22 mouse cellular contexts compared by ENCODE assay signal in the genomic region with DNA sequence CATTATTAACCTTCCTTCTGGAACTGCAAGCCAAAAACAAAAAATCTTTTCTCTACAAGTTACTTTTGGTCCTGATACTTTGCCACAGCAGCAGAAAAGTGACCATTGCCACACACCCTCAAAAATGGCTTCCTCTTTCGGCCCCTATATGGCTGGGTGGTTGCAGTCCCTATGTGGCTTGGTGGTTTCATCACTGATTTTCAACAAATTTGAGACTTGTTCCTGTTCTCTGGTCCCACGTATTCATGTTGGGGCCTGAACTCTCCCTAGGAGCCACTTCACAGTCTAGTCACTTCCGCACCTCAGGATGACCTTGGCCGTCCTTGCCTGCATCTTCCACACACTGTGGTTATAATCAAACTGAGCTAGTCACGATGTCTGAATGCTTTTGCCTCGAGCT. TPM values are rescaled to one million over a fixed set of nuclear protein-coding genes. Genes with fewer than 3 reads are reported as not detected.
DNase-seq lines count a peak whose midpoint lies in the region; ATAC-seq and TF ChIP-seq lines count a peak whose summit lies in the region.
"Had no signal": no experiment of that assay in that cellular context is flagged by ENCODE, and none has a peak within 500 bp of the region (broad histone marks: within the 10 kb centered on the region; RNA-seq: fewer than 3 reads in every experiment).

No protein-coding gene starts in this region.

- 82% methylated on average over 6 of the region's 6 CpGs for WGBS in liver, adult 2 months
- 74% methylated on average over 6 of the region's 6 CpGs for WGBS in liver, embryonic 11.5 days
- WGBS in liver, embryonic 16.5 days (ENCODE audit: insufficient replicate concordance): 52% methylated on average over 6 of the region's 6 CpGs

- H3K27ac ChIP-seq in liver, adult 2 months (replicated peaks; ENCODE audit: insufficient read depth, low read depth, low read length): no peak overlapping the region
- no peak overlapping the region for H3K27ac ChIP-seq in liver, embryonic 11.5 days (ENCODE audit: low read depth, low read length)
- peak overlapping the region; percentile 43; the same call in 1 of the 2 replicates for H3K27ac ChIP-seq in liver, embryonic 16.5 days (ENCODE audit: low read length)
- H3K27ac ChIP-seq: heart, embryonic 10.5 days; hindbrain, embryonic 14.5 days; intestine, embryonic 15.5 days; kidney, postnatal 0 days; limb, embryonic 13.5 days; midbrain, embryonic 15.5 days had no signal

- H3K4me3 ChIP-seq in liver, adult 2 months (ENCODE audit: insufficient read depth, low read depth, low read length): no peak overlapping the region
- H3K4me3 ChIP-seq in liver, embryonic 11.5 days (ENCODE audit: low read depth, low read length): no peak overlapping the region
- no peak overlapping the region for H3K4me3 ChIP-seq in liver, embryonic 16.5 days (ENCODE audit: low read depth, low read length)
- H3K4me3 ChIP-seq: heart, embryonic 10.5 days; intestine, embryonic 15.5 days; limb, embryonic 13.5 days; midbrain, embryonic 15.5 days had no signal

- no peak overlapping the region for H3K4me2 ChIP-seq in liver, embryonic 11.5 days
- no peak overlapping the region for H3K4me2 ChIP-seq in liver, embryonic 16.5 days (ENCODE audit: low read depth, low read length)
- H3K4me2 ChIP-seq: hindbrain, embryonic 14.5 days; intestine, embryonic 15.5 days; limb, embryonic 13.5 days; midbrain, embryonic 15.5 days had no signal

- H3K9me3 ChIP-seq in liver, embryonic 11.5 days (ENCODE audit: control insufficient read depth, low read length): no peaks in the 10 kb centered on the region
- no peaks in the 10 kb centered on the region for H3K9me3 ChIP-seq in liver, embryonic 16.5 days (replicated peaks; ENCODE audit: control insufficient read depth, low read length)
- H3K9me3 ChIP-seq: heart, embryonic 10.5 days; intestine, embryonic 15.5 days; limb, embryonic 13.5 days; midbrain, embryonic 15.5 days had no signal

- no peaks in the 10 kb centered on the region for H3K36me3 ChIP-seq in liver, adult 2 months (ENCODE audit: control insufficient read depth, insufficient read depth, low read length)
- H3K36me3 ChIP-seq in liver, embryonic 11.5 days (ENCODE audit: control insufficient read depth, insufficient read depth, low read length): no peaks in the 10 kb centered on the region
- H3K36me3 ChIP-seq in liver, embryonic 16.5 days (ENCODE audit: control insufficient read depth, insufficient read depth): no peaks in the 10 kb centered on the region
- H3K36me3 ChIP-seq: heart, embryonic 10.5 days; intestine, embryonic 15.5 days; limb, embryonic 13.5 days; midbrain, embryonic 15.5 days had no signal

- no peaks in the 10 kb centered on the region for H3K27me3 ChIP-seq in liver, adult 2 months (ENCODE audit: control insufficient read depth, insufficient read depth, low read length)
- no peaks in the 10 kb centered on the region for H3K27me3 ChIP-seq in liver, embryonic 11.5 days (replicated peaks; ENCODE audit: control insufficient read depth, insufficient read depth, low read length)
- H3K27me3 ChIP-seq in liver, embryonic 16.5 days (ENCODE audit: control insufficient read depth, insufficient read depth, low read depth, low read length): no peaks in the 10 kb centered on the region
- H3K27me3 ChIP-seq: intestine, embryonic 15.5 days; limb, embryonic 13.5 days; midbrain, embryonic 15.5 days had no signal

- no peak overlapping the region for H3K9ac ChIP-seq in liver, adult 2 months (ENCODE audit: low read depth, low read length)
- no peak overlapping the region for H3K9ac ChIP-seq in liver, embryonic 11.5 days (ENCODE audit: low read depth, low read length)
- H3K9ac ChIP-seq in liver, embryonic 16.5 days (ENCODE audit: low read depth, low read length): no peak overlapping the region
- H3K9ac ChIP-seq: hindbrain, embryonic 14.5 days; intestine, embryonic 15.5 days; limb, embryonic 13.5 days; midbrain, embryonic 15.5 days had no signal

- DNase-seq in liver, adult 2 months (ENCODE audit: extremely low read depth, low read depth, low spot score): peak; percentile 28
- no peak for DNase-seq in liver, embryonic 11.5 days (ENCODE audit: low spot score)
- peak; percentile 5 for DNase-seq in ZHBTc4 (ENCODE audit: low read depth, low spot score)
- no peak for DNase-seq in left cerebral cortex, adult 18-20 months (ENCODE audit: low spot score in 2 of 2)
- DNase-seq in frontal cortex, postnatal 36 days (ENCODE audit: low spot score in 2 of 2): no peak
- DNase-seq: cerebellum, postnatal 10 days; gastrocnemius, postnatal 14 days; heart, postnatal 10 days; right cerebral cortex, postnatal 25 days had no signal

- TF ChIP-seq CTCF in liver, adult 2 months (IDR thresholded peaks at IDR 0.05; ENCODE audit: low read depth, low read length): no peak

- ATAC-seq in liver, embryonic 11.5 days (replicated peaks; ENCODE audit: low FRiP score): no peak
- ATAC-seq in liver, embryonic 16.5 days (ENCODE audit: low read depth): no peak
- peak; percentile 82 for ATAC-seq in neutrophil, adult 5-6 weeks (ENCODE audit: extremely low read depth, insufficient number of reproducible peaks, low FRiP score, poor library complexity, severe bottlenecking)
- ATAC-seq: intestine, embryonic 15.5 days; midbrain, embryonic 15.5 days had no signal

- H3K4me1 ChIP-seq in liver, adult 2 months (ENCODE audit: control insufficient read depth, insufficient read depth, low read length): peaks cover 2% of the 10 kb centered on the region; the same call in 1 of the 2 replicates
- no peaks in the 10 kb centered on the region for H3K4me1 ChIP-seq in liver, embryonic 11.5 days (replicated peaks; ENCODE audit: control insufficient read depth, insufficient read depth, low read length)
- peaks cover 3% of the 10 kb centered on the region for H3K4me1 ChIP-seq in liver, embryonic 16.5 days (ENCODE audit: control insufficient read depth, low read depth, low read length)
- H3K4me1 ChIP-seq: heart, embryonic 10.5 days; intestine, embryonic 15.5 days; limb, embryonic 13.5 days; midbrain, embryonic 15.5 days had no signal

- no peak for TF ChIP-seq POLR2A in liver, adult 2 months (IDR thresholded peaks at IDR 0.05; ENCODE audit: extremely low read depth, insufficient read depth, low read length)

- no peaks in the 10 kb centered on the region for H3K79me2 ChIP-seq in liver, adult 2 months (ENCODE audit: control insufficient read depth, insufficient read depth, low read length)

RNA-seq across cellular contexts. Expression of gene Pilra, which starts 7.4 kb away (rescaled TPM):
- 3.2 TPM in 2 replicates for total RNA-seq in liver, adult 2 months (2014; rRNA removed)
- 2.3 and 2.4 TPM in 2 replicates for polyA plus RNA-seq in liver, adult 2 months (2012; rRNA removed)
- 1.3 and 1.5 TPM in 2 replicates for polyA plus RNA-seq in liver, embryonic 11.5 days (2014; fragmentation: Nextera tagmentation; extraction: Ambion mirVana)
- polyA plus RNA-seq in liver, embryonic 16.5 days (2015; fragmentation: Nextera tagmentation; extraction: Ambion mirVana): 5.1 and 6.1 TPM in 2 replicates
- 321 and 361 TPM in 2 replicates for total RNA-seq in neutrophil, adult 5-6 weeks (2017)
- under 1 TPM; 0.51 to 0.91 TPM for total RNA-seq in left cerebral cortex, adult 18-20 months (2021)
- polyA plus RNA-seq: midbrain, embryonic 15.5 days had no signal

RNA-seq across cellular contexts. Expression of gene Pilrb1, which starts 29.2 kb away (rescaled TPM):
- total RNA-seq in liver, adult 2 months (2014; rRNA removed): 3.2 and 6.1 TPM in 2 replicates
- 2.7 and 5.1 TPM in 2 replicates for polyA plus RNA-seq in liver, adult 2 months (2012; rRNA removed)
- polyA plus RNA-seq in liver, embryonic 11.5 days (2014; fragmentation: Nextera tagmentation; extraction: Ambion mirVana): 1.5 and 1.6 TPM in 2 replicates
- polyA plus RNA-seq in liver, embryonic 16.5 days (2015; fragmentation: Nextera tagmentation; extraction: Ambion mirVana): 5.8 and 6.6 TPM in 2 replicates
- total RNA-seq in neutrophil, adult 5-6 weeks (2017): 124 and 127 TPM in 2 replicates
- not detected for total RNA-seq in left cerebral cortex, adult 18-20 months (2021)
- total RNA-seq: gastrocnemius, postnatal 14 days; left cerebral cortex, postnatal 10 days had no signal
- polyA plus RNA-seq: C2C12; forebrain, embryonic 11.5 days; hindbrain, embryonic 14.5 days; limb, embryonic 13.5 days; midbrain, embryonic 15.5 days; neural tube, embryonic 11.5 days; testis, adult 2 months had no signal

RNA-seq across cellular contexts. Expression of gene Zcwpw1, which starts 41.1 kb away (rescaled TPM):
- total RNA-seq in liver, adult 2 months (2014; rRNA removed): 3.3 and 4.2 TPM in 2 replicates
- 1.7 and 1.9 TPM in 2 replicates for polyA plus RNA-seq in liver, adult 2 months (2012; rRNA removed)
- 10.2 and 13.1 TPM in 2 replicates for polyA plus RNA-seq in liver, embryonic 11.5 days (2014; fragmentation: Nextera tagmentation; extraction: Ambion mirVana)
- polyA plus RNA-seq in liver, embryonic 16.5 days (2015; fragmentation: Nextera tagmentation; extraction: Ambion mirVana): 3.8 and 4.0 TPM in 2 replicates
- 24.7 and 29.4 TPM in 2 replicates for total RNA-seq in neutrophil, adult 5-6 weeks (2017)
- 1 to 10 TPM; 5.9 to 7.6 TPM for total RNA-seq in left cerebral cortex, adult 18-20 months (2021)

RNA-seq across cellular contexts. Expression of gene Mepce, which starts 41.2 kb away (rescaled TPM):
- total RNA-seq in liver, adult 2 months (2014; rRNA removed): 13.7 and 15.9 TPM in 2 replicates
- polyA plus RNA-seq in liver, adult 2 months (2012; rRNA removed): 16.3 and 18.7 TPM in 2 replicates
- 9.3 and 11.1 TPM in 2 replicates for polyA plus RNA-seq in liver, embryonic 11.5 days (2014; fragmentation: Nextera tagmentation; extraction: Ambion mirVana)
- 3.8 and 4.6 TPM in 2 replicates for polyA plus RNA-seq in liver, embryonic 16.5 days (2015; fragmentation: Nextera tagmentation; extraction: Ambion mirVana)
- 36.5 and 42.2 TPM in 2 replicates for total RNA-seq in neutrophil, adult 5-6 weeks (2017)
- 10 to 100 TPM; 39.1 to 50.2 TPM for total RNA-seq in left cerebral cortex, adult 18-20 months (2021)

RNA-seq across cellular contexts. Expression of gene Pilrb2, which starts 42.9 kb away (rescaled TPM):
- 2.1 and 3.7 TPM in 2 replicates for total RNA-seq in liver, adult 2 months (2014; rRNA removed)
- 2.2 and 4.4 TPM in 2 replicates for polyA plus RNA-seq in liver, adult 2 months (2012; rRNA removed)
- polyA plus RNA-seq in liver, embryonic 11.5 days (2014; fragmentation: Nextera tagmentation; extraction: Ambion mirVana): 1.3 and 2.1 TPM in 2 replicates
- polyA plus RNA-seq in liver, embryonic 16.5 days (2015; fragmentation: Nextera tagmentation; extraction: Ambion mirVana): 5.6 and 8.3 TPM in 2 replicates
- total RNA-seq in neutrophil, adult 5-6 weeks (2017): 139 and 177 TPM in 2 replicates
- under 1 TPM in 1 of 2 experiments, not detected in 1; 0.19 TPM for total RNA-seq in left cerebral cortex, adult 18-20 months (2021)
- total RNA-seq: left cerebral cortex, postnatal 10 days had no signal
- polyA plus RNA-seq: C2C12; forebrain, embryonic 11.5 days; hindbrain, embryonic 14.5 days; midbrain, embryonic 15.5 days; neural tube, embryonic 11.5 days; testis, adult 2 months had no signal

Comparison
In these comparisons a context has a peak if more than half of its experiments do, and no peak if none do; other contexts are left out.
1. DNase-seq: peak in liver, adult 2 months (single experiment) and ZHBTc4 (single experiment); none in liver, embryonic 11.5 days (single experiment), left cerebral cortex, adult 18-20 months (0 of 2) and frontal cortex, postnatal 36 days (0 of 2).
2. RNA of gene Pilra, which starts 7.4 kb away (total RNA-seq): 321 to 361 TPM in neutrophil, adult 5-6 weeks; 3.2 TPM in liver, adult 2 months and 0.51 to 0.91 TPM in left cerebral cortex, adult 18-20 months; every median in the first group is over 10 times any median in the second.
3. RNA of gene Pilrb1, which starts 29.2 kb away (total RNA-seq): 124 to 127 TPM in neutrophil, adult 5-6 weeks; 3.2 to 6.1 TPM in liver, adult 2 months and not detected in left cerebral cortex, adult 18-20 months; every median in the first group is over 10 times any median in the second.